In the genomic region with DNA sequence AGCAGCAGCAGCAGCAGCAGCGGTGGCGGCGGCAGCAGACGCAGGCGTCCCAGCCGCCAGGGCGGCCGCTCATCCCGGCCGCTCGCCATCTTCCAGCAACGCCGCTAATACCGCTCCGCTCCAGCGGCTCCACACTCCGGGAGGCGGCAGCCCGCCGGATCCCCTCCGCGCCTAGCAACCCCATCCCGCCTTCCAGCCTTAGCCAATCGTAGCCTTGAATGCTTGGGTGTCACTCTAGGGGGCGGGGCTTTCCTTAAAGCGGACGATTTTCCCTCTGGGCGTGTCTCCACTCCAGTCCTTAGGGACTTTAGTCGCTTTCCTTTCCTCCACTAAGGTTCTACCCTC, we compare ENCODE assay signal across 8 mouse cellular contexts. TPM values are rescaled to one million over a fixed set of nuclear protein-coding genes. Genes with fewer than 3 reads are reported as not detected.
A peak's percentile ranks its signal among the peaks of the same experiment; 100 is the strongest.
DNase-seq lines count a peak whose midpoint lies in the region; ATAC-seq and TF ChIP-seq lines count a peak whose summit lies in the region.

A gene (minus strand): TSS at position 141 of the 345 bp plus-strand sequence.

- DNase-seq in ES-E14 (ENCODE audit: low read depth, low spot score), result peak; percentile 98
- DNase-seq in cerebellum, adult 11-12 months, result peak; percentile 94
- peak; percentile 96 for DNase-seq in heart, postnatal 25 days (ENCODE audit: low spot score)
- DNase-seq in layer of hippocampus, adult 18-20 months (ENCODE audit: low spot score in 2 of 2), result peak; percentile 94 to 97
- DNase-seq in lung, adult 2 months, result peak; percentile 96
- DNase-seq in thymus, adult 18-20 months, result peak; percentile 74 to 79

- TF ChIP-seq POLR2A in lung, adult 2 months (IDR thresholded peaks at IDR 0.05; ENCODE audit: borderline replicate concordance, extremely low read depth, low read depth, low read length), result peak; percentile 84; the same call in 1 of the 2 replicates

- in situ Hi-C loops in ES-E14 (cut with MboI; ENCODE audit: low sequenced_read_pairs in 2 of 2, unreplicated experiment in 2 of 2), result no loop called here

- intact Hi-C loops in heart, postnatal 25 days (cut with DNase I), result loop anchor here (2.0 to 5.0 kb wide), 2 partner anchors 35 to 42 kb away; no protein-coding TSS in a partner anchor

- peaks cover 0 to 3% of the 10 kb centered on the region in 2 experiments; a peak in 1 of 4 replicates for H3K4me1 ChIP-seq in ES-E14 (ENCODE audit: control insufficient read depth in 2 of 2, insufficient read depth in 2 of 2, low read length in 2 of 2, poor library complexity in 1 of 2)
- H3K4me1 ChIP-seq in forebrain, embryonic 15.5 days, result peaks cover 45% of the 10 kb centered on the region
- peaks cover 7% of the 10 kb centered on the region for H3K4me1 ChIP-seq in lung, adult 2 months (ENCODE audit: control insufficient read depth, insufficient read depth, low read length)

- H3K27ac ChIP-seq in ES-E14 (ENCODE audit: insufficient read depth, low read depth, low read length, poor library complexity, severe bottlenecking), result no peak within 1 kb of the TSS
- H3K27ac ChIP-seq in forebrain, embryonic 15.5 days (replicated peaks), result peak within 1 kb of the TSS; percentile 92

- no peak for TF ChIP-seq CTCF in lung, adult 2 months (IDR thresholded peaks at IDR 0.05; ENCODE audit: insufficient read depth, low read length)

- peak; percentile 100 for ATAC-seq in forebrain, embryonic 15.5 days (replicated peaks)
- peak; percentile 53 for ATAC-seq in neutrophil, adult 5-6 weeks (ENCODE audit: extremely low read depth, insufficient number of reproducible peaks, low FRiP score, poor library complexity, severe bottlenecking)

- H3K36me3 ChIP-seq in ES-E14 (ENCODE audit: control insufficient read depth, insufficient read depth, low read length, poor library complexity, severe bottlenecking), result no peaks in the 10 kb centered on the region
- H3K36me3 ChIP-seq in forebrain, embryonic 15.5 days, result no peaks in the 10 kb centered on the region

- peak within 1 kb of the TSS; percentile 82 to 83 for H3K4me3 ChIP-seq in ES-E14 (ENCODE audit: insufficient read depth in 1 of 2, low read depth in 1 of 2, low read length in 2 of 2, poor library complexity in 1 of 2, severe bottlenecking in 1 of 2)
- peak within 1 kb of the TSS; percentile 91 for H3K4me3 ChIP-seq in forebrain, embryonic 15.5 days
- H3K4me3 ChIP-seq in lung, adult 2 months (replicated peaks; ENCODE audit: extremely low read depth, low read depth, low read length), result peak within 1 kb of the TSS; percentile 85

- peak within 1 kb of the TSS; percentile 84 for H3K9ac ChIP-seq in ES-E14 (ENCODE audit: insufficient read depth, low read depth, low read length, poor library complexity, severe bottlenecking)
- peak within 1 kb of the TSS; percentile 90 for H3K9ac ChIP-seq in forebrain, embryonic 15.5 days (replicated peaks)

- H3K4me2 ChIP-seq in forebrain, embryonic 15.5 days (replicated peaks), result peak within 1 kb of the TSS; percentile 95

- H3K9me3 ChIP-seq in ES-E14 (ENCODE audit: control insufficient read depth, insufficient read depth, low read depth, low read length), result no peaks in the 10 kb centered on the region
- no peaks in the 10 kb centered on the region for H3K9me3 ChIP-seq in forebrain, embryonic 15.5 days

- WGBS in forebrain, embryonic 15.5 days, result under 1% methylated on average over 29 of the region's 29 CpGs
- WGBS in lung, adult 2 months, result 1% methylated on average over 29 of the region's 29 CpGs

- no peaks in the 10 kb centered on the region for H3K27me3 ChIP-seq in forebrain, embryonic 15.5 days

TF ChIP-seq in ES-E14, 5 proteins besides CTCF, POLR2A, EP300 and RAD21:
- TF ChIP-seq CHD2 (IDR thresholded peaks at IDR 0.05; ENCODE audit: low read depth, low read length) (peak; percentile 61; the same call in 1 of the 2 replicates), HCFC1 (IDR thresholded peaks at IDR 0.05; ENCODE audit: borderline replicate concordance, insufficient read depth, low read length) (no peak), MAFK (IDR thresholded peaks at IDR 0.05; ENCODE audit: insufficient read depth, low read depth, low read length) (no peak)

RNA-seq across cellular contexts. Expression of the gene that starts here (rescaled TPM):
- 25.3 and 27.8 TPM in 2 replicates for total RNA-seq in ES-E14 (2012; rRNA removed)
- 5.4 and 7.0 TPM in 2 replicates for polyA plus RNA-seq in forebrain, embryonic 15.5 days (2015; fragmentation: Nextera tagmentation; extraction: Ambion mirVana)
- 10 to 100 TPM; 36.7 to 43.9 TPM for total RNA-seq in heart, postnatal 25 days (2021)
- total RNA-seq in layer of hippocampus, adult 18-20 months (2021), result 10 to 100 TPM; 61.3 to 63.9 TPM
- 36.9 and 49.0 TPM in 2 replicates for polyA plus RNA-seq in lung, adult 2 months (2012; rRNA removed)
- 107 and 114 TPM in 2 replicates for total RNA-seq in neutrophil, adult 5-6 weeks (2017)
